ENCODE assay signal across 27 mouse cellular contexts in the genomic region with DNA sequence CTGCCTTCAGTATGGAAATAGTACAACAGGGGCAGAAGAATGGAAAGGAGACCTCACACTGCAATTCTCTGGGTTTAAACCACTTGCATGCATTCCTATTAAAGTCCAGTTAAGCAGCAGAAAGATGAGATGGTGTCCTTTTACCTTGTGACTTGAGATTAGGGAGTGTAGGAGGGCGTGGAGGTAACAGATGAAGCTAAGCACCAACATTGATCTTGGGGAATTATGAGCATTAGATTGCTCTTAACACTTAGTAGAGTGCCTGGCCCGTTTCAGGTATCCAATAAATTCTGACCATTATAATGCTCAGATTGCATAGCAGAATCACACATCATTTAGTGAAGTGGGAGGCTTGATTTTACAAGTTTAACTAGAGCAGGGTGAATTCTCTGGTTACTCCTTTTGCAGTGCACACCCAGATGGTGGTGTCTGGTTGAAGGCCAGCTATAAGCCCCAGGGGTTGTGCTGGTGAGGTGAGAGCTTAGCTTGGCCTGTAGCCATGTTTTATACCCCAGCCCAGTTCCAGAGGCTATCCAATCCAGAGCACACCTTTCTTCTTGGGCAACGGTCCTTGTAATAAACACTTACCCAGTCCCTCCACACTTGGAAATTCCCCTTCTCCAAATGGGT.
A peak's percentile ranks its signal among the peaks of the same experiment; 100 is the strongest.
DNase-seq lines count a peak whose midpoint lies in the region; ATAC-seq lines count a peak whose summit lies in the region.
"Had no signal": no experiment of that assay in that cellular context is flagged by ENCODE, and none has a peak within 500 bp of the region (broad histone marks: within the 10 kb centered on the region; RNA-seq: fewer than 3 reads in every experiment).

No protein-coding gene starts in this region.

- no peak overlapping the region for H3K27ac ChIP-seq in embryonic facial prominence, embryonic 14.5 days (replicated peaks; ENCODE audit: low read depth, low read length)
- H3K27ac ChIP-seq in embryonic facial prominence, embryonic 10.5 days (replicated peaks) = no peak overlapping the region
- H3K27ac ChIP-seq in kidney, embryonic 16.5 days (ENCODE audit: low read length) = no peak overlapping the region
- no peak overlapping the region for H3K27ac ChIP-seq in limb, embryonic 13.5 days
- H3K27ac ChIP-seq in limb, embryonic 15.5 days = no peak overlapping the region
- H3K27ac ChIP-seq: embryonic facial prominence, embryonic 12.5 days; embryonic facial prominence, embryonic 15.5 days; forebrain, embryonic 13.5 days; forebrain, embryonic 15.5 days had no signal

- no peak overlapping the region for H3K9ac ChIP-seq in embryonic facial prominence, embryonic 14.5 days (ENCODE audit: low read depth, low read length)
- H3K9ac ChIP-seq in kidney, embryonic 16.5 days (replicated peaks; ENCODE audit: low read length) = no peak overlapping the region
- H3K9ac ChIP-seq in limb, embryonic 13.5 days = no peak overlapping the region
- H3K9ac ChIP-seq in limb, embryonic 15.5 days = no peak overlapping the region
- H3K9ac ChIP-seq: embryonic facial prominence, embryonic 12.5 days; embryonic facial prominence, embryonic 15.5 days; forebrain, embryonic 13.5 days; forebrain, embryonic 15.5 days; forebrain, postnatal 0 days had no signal

- no peaks in the 10 kb centered on the region for H3K27me3 ChIP-seq in embryonic facial prominence, embryonic 14.5 days (replicated peaks; ENCODE audit: control insufficient read depth, insufficient read depth, low read length)
- no peaks in the 10 kb centered on the region for H3K27me3 ChIP-seq in embryonic facial prominence, embryonic 10.5 days (replicated peaks; ENCODE audit: low read depth, poor library complexity, severe bottlenecking)
- H3K27me3 ChIP-seq in kidney, embryonic 16.5 days (ENCODE audit: insufficient read depth, low read length) = no peaks in the 10 kb centered on the region; the same call in 1 of the 2 replicates
- H3K27me3 ChIP-seq in limb, embryonic 13.5 days = peaks cover 18% of the 10 kb centered on the region; the same call in 1 of the 2 replicates
- H3K27me3 ChIP-seq in limb, embryonic 15.5 days = no peaks in the 10 kb centered on the region
- H3K27me3 ChIP-seq: CH12.LX; embryonic facial prominence, embryonic 12.5 days; embryonic facial prominence, embryonic 15.5 days; forebrain, embryonic 13.5 days; forebrain, embryonic 15.5 days; Patski had no signal

- no peak overlapping the region for H3K4me2 ChIP-seq in embryonic facial prominence, embryonic 14.5 days (ENCODE audit: low read depth, low read length)
- H3K4me2 ChIP-seq in kidney, embryonic 16.5 days (replicated peaks; ENCODE audit: low read depth, low read length) = no peak overlapping the region
- no peak overlapping the region for H3K4me2 ChIP-seq in limb, embryonic 13.5 days (replicated peaks)
- H3K4me2 ChIP-seq in limb, embryonic 15.5 days = no peak overlapping the region
- H3K4me2 ChIP-seq: embryonic facial prominence, embryonic 12.5 days; embryonic facial prominence, embryonic 15.5 days; forebrain, embryonic 13.5 days; forebrain, embryonic 15.5 days had no signal

- no peaks in the 10 kb centered on the region for H3K4me1 ChIP-seq in embryonic facial prominence, embryonic 14.5 days (ENCODE audit: control insufficient read depth, insufficient read depth, low read length)
- H3K4me1 ChIP-seq in embryonic facial prominence, embryonic 10.5 days = no peaks in the 10 kb centered on the region
- no peaks in the 10 kb centered on the region for H3K4me1 ChIP-seq in kidney, embryonic 16.5 days (ENCODE audit: insufficient read depth, low read length)
- H3K4me1 ChIP-seq in limb, embryonic 13.5 days = peaks cover 9% of the 10 kb centered on the region; the same call in 1 of the 2 replicates
- no peaks in the 10 kb centered on the region for H3K4me1 ChIP-seq in limb, embryonic 15.5 days
- H3K4me1 ChIP-seq: embryonic facial prominence, embryonic 12.5 days; forebrain, embryonic 15.5 days had no signal

- ATAC-seq in embryonic facial prominence, embryonic 14.5 days (ENCODE audit: low read depth) = peak; percentile 41; the same call in 1 of the 2 replicates
- ATAC-seq in kidney, embryonic 16.5 days (ENCODE audit: low FRiP score, low TSS enrichment) = 0 out of 2 replicates have a peak, but pooled peaks have one; percentile 42
- peak; percentile 90 for ATAC-seq in limb, embryonic 13.5 days (ENCODE audit: low FRiP score, low read depth)
- peak; percentile 78; the same call in 1 of the 2 replicates for ATAC-seq in limb, embryonic 15.5 days (ENCODE audit: insufficient number of reproducible peaks, low FRiP score, low TSS enrichment, low read depth)
- no peak for ATAC-seq in erythroblast, adult 5-6 weeks (replicated peaks; ENCODE audit: low FRiP score, poor library complexity, severe bottlenecking)
- ATAC-seq: activated CD4-positive, CD25-positive, alpha-beta regulatory T cell, adult 4 months; CD4-positive, CD25-positive, alpha-beta regulatory T cell, adult 4 months; forebrain, embryonic 13.5 days; forebrain, embryonic 15.5 days; forebrain, postnatal 0 days; Patski had no signal

- H3K9me3 ChIP-seq in embryonic facial prominence, embryonic 14.5 days (ENCODE audit: control insufficient read depth, low read length) = no peaks in the 10 kb centered on the region
- no peaks in the 10 kb centered on the region for H3K9me3 ChIP-seq in embryonic facial prominence, embryonic 10.5 days
- H3K9me3 ChIP-seq in kidney, embryonic 16.5 days (ENCODE audit: low read length) = no peaks in the 10 kb centered on the region
- H3K9me3 ChIP-seq in limb, embryonic 13.5 days = no peaks in the 10 kb centered on the region
- no peaks in the 10 kb centered on the region for H3K9me3 ChIP-seq in limb, embryonic 15.5 days
- H3K9me3 ChIP-seq: embryonic facial prominence, embryonic 12.5 days; embryonic facial prominence, embryonic 15.5 days; forebrain, embryonic 13.5 days; forebrain, embryonic 15.5 days; G1E had no signal

- peak; percentile 14 for DNase-seq in embryonic facial prominence, embryonic 14.5 days (ENCODE audit: low spot score)
- no peak for DNase-seq in embryonic facial prominence, embryonic 10.5 days (ENCODE audit: low spot score)
- no peak for DNase-seq in kidney, adult 11 months
- DNase-seq: adrenal gland, adult 8-10 months; adrenal gland, postnatal 14 days; adrenal gland, postnatal 36 days; B cell, adult 2 months; cerebellum, adult 11-12 months; cerebellum, adult 2 months; cerebellum, adult 9-11 months; cerebellum, postnatal 14 days; cerebellum, postnatal 36 days; embryo, embryonic 11 days; forebrain, postnatal 0 days had no signal

- no peaks in the 10 kb centered on the region for H3K36me3 ChIP-seq in embryonic facial prominence, embryonic 14.5 days (ENCODE audit: control insufficient read depth, insufficient read depth, low read length)
- H3K36me3 ChIP-seq in embryonic facial prominence, embryonic 10.5 days (replicated peaks) = no peaks in the 10 kb centered on the region
- H3K36me3 ChIP-seq in kidney, embryonic 16.5 days (ENCODE audit: insufficient read depth, low read length) = no peaks in the 10 kb centered on the region
- no peaks in the 10 kb centered on the region for H3K36me3 ChIP-seq in limb, embryonic 13.5 days
- no peaks in the 10 kb centered on the region for H3K36me3 ChIP-seq in limb, embryonic 15.5 days
- H3K36me3 ChIP-seq: embryonic facial prominence, embryonic 12.5 days; embryonic facial prominence, embryonic 15.5 days; forebrain, embryonic 15.5 days; G1E had no signal

- no peak overlapping the region for H3K4me3 ChIP-seq in embryonic facial prominence, embryonic 14.5 days (ENCODE audit: low read depth, low read length)
- no peak overlapping the region for H3K4me3 ChIP-seq in embryonic facial prominence, embryonic 10.5 days
- no peak overlapping the region for H3K4me3 ChIP-seq in kidney, embryonic 16.5 days (ENCODE audit: low read length)
- no peak overlapping the region for H3K4me3 ChIP-seq in limb, embryonic 13.5 days
- H3K4me3 ChIP-seq in limb, embryonic 15.5 days = no peak overlapping the region
- H3K4me3 ChIP-seq: embryonic facial prominence, embryonic 12.5 days; embryonic facial prominence, embryonic 15.5 days; forebrain, embryonic 13.5 days; forebrain, embryonic 15.5 days had no signal

- WGBS in embryonic facial prominence, embryonic 14.5 days = 67% methylated on average over 3 of the region's 3 CpGs
- WGBS in embryonic facial prominence, embryonic 10.5 days = 80% methylated on average over 3 of the region's 3 CpGs
- 47% methylated on average over 3 of the region's 3 CpGs for WGBS in kidney, embryonic 16.5 days
- WGBS in limb, embryonic 13.5 days = 16% methylated on average over 3 of the region's 3 CpGs
- WGBS in limb, embryonic 15.5 days = 32% methylated on average over 3 of the region's 3 CpGs
